Mouse (Mus musculus) bone marrow, adult 2 months (tissue): ENCODE measurements around the gene Itgax.

ENCODE experiments used
- CTCF ChIP-seq: fragments of 200-500 bp; IDR thresholded peaks from 2 replicates; pipeline ENCODE4 v1.5.1; 2011; ENCODE audit warnings: low read length, control low read depth; ENCODE audit not compliant: control insufficient read depth, insufficient read depth
- POLR2A ChIP-seq: fragments of 200-500 bp; IDR thresholded peaks from 2 replicates; pipeline ENCODE4 v1.6.1; 2011; ENCODE audit warnings: low read depth, mild to moderate bottlenecking, control low read depth, low read length, borderline replicate concordance; ENCODE audit not compliant: control insufficient read depth

DNA sequence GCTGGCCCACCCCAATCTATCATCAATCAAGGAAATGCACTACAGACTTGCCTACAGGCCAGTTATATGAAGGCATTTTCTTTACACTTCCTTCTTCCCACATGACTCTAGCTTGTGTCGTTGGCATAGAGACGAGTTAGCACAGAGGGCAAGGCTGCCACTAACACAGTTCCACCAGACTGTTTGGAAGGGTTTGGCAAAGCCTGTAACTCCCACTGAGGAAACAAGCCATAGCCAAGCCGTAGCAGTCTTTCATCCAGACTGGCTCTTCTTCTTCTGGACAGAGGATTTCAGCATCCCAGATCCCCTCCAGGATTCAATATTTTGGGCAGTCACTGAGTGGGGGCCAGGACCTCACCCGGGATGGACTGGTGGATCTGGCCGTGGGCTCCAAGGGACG is 10.3 kb downstream of the Itgax start:
- TF ChIP-seq CTCF (no peak), POLR2A (no peak)
